Mouse (Mus musculus) midbrain, embryonic 12.5 days (tissue): ENCODE results near the gene Tmem229a. TPM values are rescaled to one million over a fixed set of nuclear protein-coding genes. Genes with fewer than 3 reads are reported as not detected.

Experiments
- ATAC-seq: fragments of 200-750 bp; cut with Nextera tagmentation; 2 replicates; pipeline ENCODE4 v1.8.0; 2017; ENCODE audit warnings: low read depth, moderate TSS enrichment, moderate library complexity; ENCODE audit not compliant: low FRiP score
- H3K27ac ChIP-seq: fragments of 300-500 bp; sonication (generic); replicated peaks from 2 replicates; pipeline ENCODE4 v1.5.1; 2016; ENCODE audit warnings: mild to moderate bottlenecking
- H3K27me3 ChIP-seq: fragments of 300-500 bp; sonication (generic); 2 replicates; pipeline ENCODE4 v1.6.1; 2016; ENCODE audit warnings: mild to moderate bottlenecking
- H3K36me3 ChIP-seq: fragments of 300-500 bp; sonication (generic); 2 replicates; pipeline ENCODE4 v1.6.1; 2016
- H3K4me1 ChIP-seq: fragments of 300-500 bp; sonication (generic); 2 replicates; pipeline ENCODE4 v1.6.1; 2016
- H3K4me2 ChIP-seq: fragments of 300-500 bp; sonication (generic); replicated peaks from 2 replicates; pipeline ENCODE4 v1.6.1; 2016; ENCODE audit warnings: mild to moderate bottlenecking, moderate library complexity
- H3K4me3 ChIP-seq: fragments of 300-500 bp; sonication (generic); 2 replicates; pipeline ENCODE4 v1.5.1; 2016; ENCODE audit warnings: mild to moderate bottlenecking
- H3K9ac ChIP-seq: fragments of 300-500 bp; sonication (generic); replicated peaks from 2 replicates; pipeline ENCODE4 v1.6.1; 2016; ENCODE audit warnings: mild to moderate bottlenecking, moderate library complexity
- H3K9me3 ChIP-seq: fragments of 300-500 bp; sonication (generic); 2 replicates; pipeline ENCODE4 v1.6.1; 2016; ENCODE audit warnings: mild to moderate bottlenecking
- WGBS: fragments of 180-500 bp; shearing (Covaris S2); methylation state at CpG from one replicate; pipeline ENCODE4 v1.1.7; 2016; 5-methylcytosine and 5-hydroxymethylcytosine counted together
- polyA plus RNA-seq: library from polyadenylated mRNA; unstranded; fragments of >200 nt; fragmentation: Nextera tagmentation; extraction: Ambion mirVana; gene quantifications from 2 replicates; pipeline ENCODE4 v1.2.1, GENCODE M21; 2016

Tmem229a gene
- 1.9 and 2.5 TPM in 2 replicates for polyA plus RNA-seq

DNA sequence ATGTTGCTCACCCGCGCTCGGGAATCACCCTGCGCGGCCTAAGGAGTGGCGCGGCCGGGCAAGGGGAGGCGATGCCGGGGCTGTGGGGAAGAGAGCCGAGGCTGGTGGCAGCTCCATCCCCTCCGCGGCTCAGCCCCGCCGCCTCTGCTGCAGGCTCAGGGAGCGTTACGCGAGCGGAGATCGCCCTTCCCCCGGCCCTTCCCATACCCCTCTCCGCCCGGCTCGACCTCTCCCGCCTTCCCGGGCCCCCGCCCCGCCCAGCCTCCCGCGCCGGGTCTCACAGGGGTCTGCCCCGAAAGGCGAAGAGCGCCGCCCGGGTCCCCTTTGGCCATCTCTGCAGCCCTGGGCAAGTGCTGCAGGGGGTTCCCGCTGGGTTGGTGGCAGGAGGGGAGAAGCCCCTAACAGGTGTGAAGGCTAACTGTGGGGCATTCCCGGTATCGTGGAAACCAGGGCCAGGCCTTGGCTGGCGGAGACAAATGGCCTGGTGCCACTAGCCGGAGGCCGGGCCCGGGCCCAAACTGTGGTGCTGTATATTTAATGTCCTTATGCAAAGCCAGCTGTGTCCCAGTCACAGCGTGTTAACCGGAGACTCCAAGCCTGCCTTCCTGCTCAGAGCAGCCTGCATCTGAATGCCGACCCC lies at the start of gene Tmem229a:
Tmem229a (minus strand) TSS at position 352 of the 640 bp plus-strand sequence.
- Histone ChIP-seq H3K36me3 (no peaks in the 10 kb centered on the region), H3K9me3 (no peaks in the 10 kb centered on the region), H3K4me1 (peaks cover 4% of the 10 kb centered on the region; the same call in 1 of the 2 replicates), H3K27ac (peak within 1 kb of the TSS; percentile 79), H3K4me2 (peak within 1 kb of the TSS; percentile 90), H3K9ac (peak within 1 kb of the TSS; percentile 78), H3K27me3 (peaks cover 8% of the 10 kb centered on the region), H3K4me3 (peak within 1 kb of the TSS; percentile 70)
- under 1% methylated on average over 42 of the region's 46 CpGs for WGBS
- ATAC-seq, result peak; percentile 89

- WGBS, result 70% methylated on average over 2 of the region's 2 CpGs
- Histone ChIP-seq H3K9ac (no peak overlapping the region), H3K9me3 (no peaks in the 10 kb centered on the region), H3K4me2 (no peak overlapping the region), H3K27me3 (no peaks in the 10 kb centered on the region), H3K4me1 (no peaks in the 10 kb centered on the region), H3K36me3 (no peaks in the 10 kb centered on the region), H3K4me3 (no peak overlapping the region), H3K27ac (no peak overlapping the region)
- no peak for ATAC-seq
Measured at GRCm38 (mm10) chr6:24993754-24994153, 37.7 kb upstream of the Tmem229a start.

- no peak overlapping the region for H3K27ac ChIP-seq
- H3K27me3 ChIP-seq, result no peaks in the 10 kb centered on the region
- no peaks in the 10 kb centered on the region for H3K9me3 ChIP-seq
- no peaks in the 10 kb centered on the region for H3K36me3 ChIP-seq
- H3K4me1 ChIP-seq, result no peaks in the 10 kb centered on the region
- H3K4me3 ChIP-seq, result no peak overlapping the region
- ATAC-seq, result no peak
- H3K9ac ChIP-seq, result no peak overlapping the region
- H3K4me2 ChIP-seq, result no peak overlapping the region
Measured at GRCm38 (mm10) chr6:24989836-24990235, 33.7 kb upstream of the Tmem229a start.

DNA sequence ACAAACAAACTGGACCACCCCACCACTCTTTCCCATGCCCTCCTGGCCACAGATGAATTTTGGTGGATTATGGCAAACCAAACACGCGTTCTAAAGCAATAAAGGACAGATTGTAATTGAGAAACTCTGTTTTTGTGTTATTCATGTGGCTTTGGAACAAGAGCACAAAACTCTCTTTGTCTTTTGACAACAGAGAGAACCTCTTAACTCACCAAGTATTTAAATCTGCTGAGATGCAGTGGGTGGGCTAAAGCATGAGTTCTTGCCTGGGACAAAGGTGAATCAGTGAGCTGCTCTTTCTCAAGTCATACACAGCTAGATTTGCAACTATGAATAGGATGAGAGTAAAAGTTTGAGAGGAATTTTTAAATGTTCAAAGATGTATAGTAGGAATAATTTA lies 20.1 kb upstream of the Tmem229a start:
- no peaks in the 10 kb centered on the region for H3K36me3 ChIP-seq
- no peak overlapping the region for H3K4me3 ChIP-seq
- WGBS, result 52% methylated on average over 2 of the region's 2 CpGs
- H3K4me2 ChIP-seq, result no peak overlapping the region
- H3K4me1 ChIP-seq, result no peaks in the 10 kb centered on the region
- no peak overlapping the region for H3K27ac ChIP-seq
- no peak overlapping the region for H3K9ac ChIP-seq
- ATAC-seq, result no peak
- H3K27me3 ChIP-seq, result no peaks in the 10 kb centered on the region
- no peaks in the 10 kb centered on the region for H3K9me3 ChIP-seq

GRCm38 (mm10) chr6:24968471-24969223 lies 12.6 kb upstream of the Tmem229a start:
- Histone ChIP-seq H3K9me3 (no peaks in the 10 kb centered on the region), H3K4me3 (no peak overlapping the region), H3K36me3 (no peaks in the 10 kb centered on the region), H3K27ac (no peak overlapping the region), H3K9ac (no peak overlapping the region), H3K27me3 (no peaks in the 10 kb centered on the region), H3K4me2 (no peak overlapping the region), H3K4me1 (no peaks in the 10 kb centered on the region)
- no peak for ATAC-seq
- 94% methylated on average over 3 of the region's 3 CpGs for WGBS

- ATAC-seq, result no peak
- H3K36me3 ChIP-seq, result no peaks in the 10 kb centered on the region
- 91% methylated on average over 7 of the region's 7 CpGs for WGBS
- no peak overlapping the region for H3K4me3 ChIP-seq
- H3K27ac ChIP-seq, result no peak overlapping the region
- no peaks in the 10 kb centered on the region for H3K4me1 ChIP-seq
- no peak overlapping the region for H3K4me2 ChIP-seq
- no peaks in the 10 kb centered on the region for H3K9me3 ChIP-seq
- no peaks in the 10 kb centered on the region for H3K27me3 ChIP-seq
- H3K9ac ChIP-seq, result no peak overlapping the region
Measured at GRCm38 (mm10) chr6:24967726-24968125, 11.6 kb upstream of the Tmem229a start.

DNA sequence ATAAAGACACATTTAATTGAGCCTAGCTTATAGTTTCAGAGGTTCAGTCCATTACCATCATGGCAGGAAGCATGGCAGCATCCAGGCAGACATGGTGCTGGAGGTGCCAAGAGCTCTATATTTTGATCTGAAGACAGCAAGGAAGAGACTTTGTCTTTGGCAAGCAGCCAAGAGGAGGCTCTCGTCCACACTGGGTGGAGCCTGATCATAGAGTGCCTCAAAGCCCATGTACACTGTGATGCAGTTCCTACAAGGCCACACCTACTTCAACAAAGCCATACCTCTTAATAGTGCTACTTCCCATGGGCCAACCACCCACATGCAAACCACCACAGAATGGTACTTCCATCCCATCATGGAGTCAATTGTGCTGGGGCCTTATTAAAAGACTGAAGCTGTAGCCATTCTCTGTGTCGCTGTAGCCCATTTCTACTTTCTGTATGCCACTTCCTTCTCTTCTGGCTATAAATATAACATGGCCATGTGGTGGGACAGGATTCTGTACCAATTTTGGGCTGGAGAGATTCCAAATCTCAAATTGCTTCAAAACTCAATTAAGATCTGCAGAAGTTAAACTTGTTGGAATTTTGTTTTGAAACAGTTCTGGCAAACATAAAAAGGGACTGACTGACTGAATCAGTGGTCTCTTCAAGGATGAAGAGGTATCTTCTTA lies 10.0 kb upstream of the Tmem229a start:
- no peak for ATAC-seq
- H3K4me1 ChIP-seq, result no peaks in the 10 kb centered on the region
- no peak overlapping the region for H3K27ac ChIP-seq
- H3K27me3 ChIP-seq, result no peaks in the 10 kb centered on the region
- no peak overlapping the region for H3K9ac ChIP-seq
- no peak overlapping the region for H3K4me2 ChIP-seq
- WGBS, result 87% methylated on average over 2 of the region's 2 CpGs
- H3K36me3 ChIP-seq, result no peaks in the 10 kb centered on the region
- no peak overlapping the region for H3K4me3 ChIP-seq
- H3K9me3 ChIP-seq, result no peaks in the 10 kb centered on the region

- no peaks in the 10 kb centered on the region for H3K27me3 ChIP-seq
- WGBS, result 86% methylated on average over 5 of the region's 5 CpGs
- no peaks in the 10 kb centered on the region for H3K36me3 ChIP-seq
- no peaks in the 10 kb centered on the region for H3K4me1 ChIP-seq
- no peak overlapping the region for H3K4me3 ChIP-seq
- no peak for ATAC-seq
- no peak overlapping the region for H3K4me2 ChIP-seq
- no peak overlapping the region for H3K9ac ChIP-seq
- no peak overlapping the region for H3K27ac ChIP-seq
- H3K9me3 ChIP-seq, result no peaks in the 10 kb centered on the region
Measured at GRCm38 (mm10) chr6:24963754-24964153, 7.7 kb upstream of the Tmem229a start.

- no peak for ATAC-seq
- WGBS, result 0% methylated on average over 2 of the region's 5 CpGs
Measured at GRCm38 (mm10) chr6:24956586-24956973, 483 bp upstream of the Tmem229a start.

GRCm38 (mm10) chr6:24955131-24955945 lies 759 bp downstream of the Tmem229a start:
- peak overlapping the region; percentile 90 for H3K4me2 ChIP-seq
- WGBS, result under 1% methylated on average over 90 of the region's 91 CpGs
- ATAC-seq, result peak; percentile 83
- no peaks in the 10 kb centered on the region for H3K36me3 ChIP-seq
- H3K27ac ChIP-seq, result peak overlapping the region; percentile 79
- H3K4me1 ChIP-seq, result peaks cover 4% of the 10 kb centered on the region; the same call in 1 of the 2 replicates
- H3K4me3 ChIP-seq, result peak overlapping the region; percentile 70
- H3K9ac ChIP-seq, result peak overlapping the region; percentile 78
- peaks cover 8% of the 10 kb centered on the region for H3K27me3 ChIP-seq
- H3K9me3 ChIP-seq, result no peaks in the 10 kb centered on the region

More at GRCm38 (mm10) chr6:24956586-24956973, 483 bp upstream of the Tmem229a start:
- Histone ChIP-seq H3K4me3 (peak overlapping the region; percentile 70), H3K4me2 (peak overlapping the region; percentile 90), H3K27ac (peak overlapping the region; percentile 79), H3K4me1 (peaks cover 4% of the 10 kb centered on the region; the same call in 1 of the 2 replicates), H3K9ac (peak overlapping the region; percentile 78), H3K9me3 (no peaks in the 10 kb centered on the region), H3K27me3 (peaks cover 8% of the 10 kb centered on the region), H3K36me3 (no peaks in the 10 kb centered on the region)

DNA sequence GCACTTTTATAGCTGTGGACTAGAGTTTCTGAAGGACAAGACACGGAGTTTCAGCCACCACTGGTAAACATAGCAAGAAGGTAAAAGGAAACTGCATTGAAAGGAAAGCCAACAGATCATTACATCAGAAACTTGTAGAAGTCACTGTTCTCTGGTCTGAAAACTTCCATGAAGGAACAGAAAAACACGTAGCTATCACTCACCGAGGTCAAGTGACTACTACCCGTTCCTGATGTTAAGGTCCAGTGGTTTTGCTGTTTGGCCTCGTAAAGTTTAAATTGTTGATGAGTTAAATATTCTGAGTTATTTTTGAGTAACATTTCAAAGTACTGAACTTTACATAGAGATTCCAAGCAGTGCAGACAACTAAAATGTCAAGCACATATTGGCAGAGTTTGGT lies 2.0 kb downstream of the Tmem229a start:
- no peak overlapping the region for H3K27ac ChIP-seq
- no peak overlapping the region for H3K9ac ChIP-seq
- no peaks in the 10 kb centered on the region for H3K36me3 ChIP-seq
- peak overlapping the region; percentile 90; the same call in 1 of the 2 replicates for H3K4me2 ChIP-seq
- H3K27me3 ChIP-seq, result peaks cover 8% of the 10 kb centered on the region
- H3K4me1 ChIP-seq, result peaks cover 4% of the 10 kb centered on the region; the same call in 1 of the 2 replicates
- 84% methylated on average over 5 of the region's 5 CpGs for WGBS
- no peaks in the 10 kb centered on the region for H3K9me3 ChIP-seq
- ATAC-seq, result no peak
- H3K4me3 ChIP-seq, result no peak overlapping the region
